Mouse (Mus musculus) T-cell, adult 2 months (primary cell): ENCODE data around the gene E130218I03Rik.

Experiments
- DNase-seq: peaks from one replicate; pipeline ENCODE4 v3.0.0; 2022; ENCODE audit warnings: low spot score

Gene E130218I03Rik

GRCm38 (mm10) chr4:134252131-134252910 is 8.9 kb downstream of the E130218I03Rik start:
- DNase-seq: no peak

DNA sequence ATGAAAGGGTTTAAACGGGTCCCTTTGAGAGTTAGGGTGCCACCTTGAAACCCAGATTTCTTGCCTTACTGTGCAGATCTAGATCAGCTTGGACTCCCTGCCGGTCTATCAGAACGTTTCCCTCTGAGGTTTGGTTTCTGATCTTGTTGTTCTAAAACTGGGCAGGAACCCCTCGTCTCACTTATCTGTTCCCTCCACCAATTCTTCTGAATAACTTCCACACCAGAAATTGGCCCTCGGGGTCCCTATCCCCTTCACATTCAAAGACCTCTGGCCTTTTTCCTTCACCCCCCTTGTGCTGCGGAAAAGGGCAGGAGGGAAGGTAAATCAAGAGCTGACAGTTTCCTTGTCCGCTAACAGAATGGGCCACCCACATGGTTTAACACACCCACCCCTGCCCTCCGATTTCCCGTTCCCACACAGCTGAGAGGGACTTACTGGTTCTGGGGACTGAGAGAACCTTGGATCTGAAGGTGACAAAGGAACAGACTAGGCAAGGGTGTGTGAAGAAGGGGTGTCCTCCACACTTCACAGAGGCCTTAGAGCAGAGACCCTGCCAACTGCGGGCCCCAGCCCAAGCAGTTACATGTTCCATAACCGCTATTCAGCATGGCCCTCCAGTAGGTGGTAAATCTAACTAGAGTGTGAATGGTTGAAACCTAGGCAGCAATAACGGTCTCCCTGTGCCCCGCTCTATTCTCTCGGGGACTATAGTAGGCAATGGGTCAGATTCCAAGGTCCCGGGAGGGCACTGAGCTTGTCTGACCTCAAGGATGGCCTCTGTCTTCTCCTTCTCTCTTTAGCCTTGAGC is 9.7 kb downstream of the E130218I03Rik start:
- DNase-seq: no peak

DNA sequence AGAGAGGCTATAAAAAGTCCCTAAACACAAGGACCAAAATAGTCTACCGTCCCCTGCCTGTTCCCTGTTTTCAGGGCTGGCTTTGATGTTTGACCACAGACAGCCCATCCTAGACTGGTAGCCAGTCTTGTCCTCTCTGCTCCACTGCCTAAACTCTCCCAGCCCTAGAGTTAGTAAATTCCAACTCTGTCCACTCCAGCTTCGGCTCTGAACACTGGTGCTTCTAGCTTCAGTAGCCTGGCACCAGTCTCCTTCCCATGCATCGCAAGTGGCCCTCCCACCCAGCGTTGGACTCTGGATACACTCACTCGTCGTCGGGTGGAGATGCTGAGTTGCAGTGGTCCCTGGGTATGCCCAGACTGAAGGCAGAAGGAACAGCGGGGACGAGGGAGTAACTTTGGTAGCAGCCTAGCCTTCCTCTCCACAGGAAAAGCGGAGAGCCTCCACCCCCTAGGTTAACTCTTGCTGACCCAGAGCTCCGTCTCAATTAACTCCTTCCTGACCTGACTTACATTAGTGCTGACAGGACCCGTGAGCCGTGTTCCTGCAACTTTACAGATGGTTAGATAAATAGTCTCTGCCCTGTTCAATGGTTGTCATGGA is 10.4 kb downstream of the E130218I03Rik start, which contains the start of gene Grrp1:
Gene Grrp1 (minus strand): TSS at position 385 of the 603 bp plus-strand sequence.
- DNase-seq: no peak

DNA sequence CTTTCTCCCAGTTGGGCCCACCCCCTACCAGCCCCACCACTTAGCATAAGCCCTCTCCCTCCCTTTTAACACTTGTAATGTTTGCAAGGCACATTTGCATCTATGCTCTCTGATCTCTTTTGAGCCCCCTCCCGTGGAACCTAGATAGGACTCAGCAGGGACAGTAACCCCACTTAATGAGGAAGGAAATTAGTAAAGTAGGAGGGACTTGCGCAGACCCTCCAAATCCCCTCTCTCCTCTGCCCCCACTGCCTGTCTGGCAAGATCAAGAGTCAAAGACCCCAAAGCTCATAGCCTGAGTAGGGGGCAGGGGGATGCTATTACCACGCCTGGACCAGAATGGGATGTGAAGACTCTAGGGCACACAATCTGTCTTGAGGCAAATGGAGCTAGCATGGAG is 11.4 kb downstream of the E130218I03Rik start:
- no peak for DNase-seq

- DNase-seq: no peak
Measured at GRCm38 (mm10) chr4:134255854-134256253, 12.4 kb downstream of the E130218I03Rik start.

- no peak for DNase-seq
Measured at GRCm38 (mm10) chr4:134256407-134257197, 13.1 kb downstream of the E130218I03Rik start.

DNA sequence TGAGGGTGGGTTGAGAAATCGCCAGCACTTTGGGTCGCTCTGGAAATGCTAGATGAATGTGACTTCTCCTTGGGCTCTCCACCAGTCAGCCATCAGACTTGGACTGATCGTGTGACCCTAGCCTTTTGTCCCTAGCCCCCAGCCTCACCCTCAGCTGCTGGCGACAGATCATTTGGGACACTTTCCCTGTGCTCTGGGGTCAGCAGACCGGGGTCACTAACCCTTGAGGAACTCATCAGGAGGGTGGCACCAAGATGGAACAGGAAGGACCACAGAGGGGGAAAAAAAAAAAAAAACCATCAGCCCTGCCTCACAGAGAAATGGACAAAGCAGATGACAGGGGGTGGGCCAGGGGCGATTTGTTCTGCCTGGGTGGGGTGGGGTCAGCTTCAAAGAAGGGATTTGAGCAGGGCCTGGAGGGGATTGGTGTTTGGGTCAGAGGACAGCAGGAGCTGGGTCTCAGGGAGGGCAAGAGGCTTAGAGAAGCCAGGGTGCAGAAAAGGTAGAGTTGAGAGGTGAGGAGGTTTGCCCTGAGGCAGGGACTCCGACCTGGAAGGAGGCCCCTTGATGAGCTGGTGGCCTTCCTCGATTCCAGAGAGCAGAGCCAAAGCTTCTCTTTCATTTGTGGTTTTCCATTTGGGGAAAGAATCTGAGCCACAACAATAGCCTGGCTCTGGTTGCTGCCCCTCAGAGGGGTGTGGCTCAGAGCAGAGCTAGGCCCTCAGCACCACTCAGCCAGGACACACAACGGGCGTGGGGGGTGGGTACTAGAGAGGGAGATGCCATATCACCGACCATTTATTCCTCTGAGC is 13.9 kb downstream of the E130218I03Rik start:
- DNase-seq: no peak

DNA sequence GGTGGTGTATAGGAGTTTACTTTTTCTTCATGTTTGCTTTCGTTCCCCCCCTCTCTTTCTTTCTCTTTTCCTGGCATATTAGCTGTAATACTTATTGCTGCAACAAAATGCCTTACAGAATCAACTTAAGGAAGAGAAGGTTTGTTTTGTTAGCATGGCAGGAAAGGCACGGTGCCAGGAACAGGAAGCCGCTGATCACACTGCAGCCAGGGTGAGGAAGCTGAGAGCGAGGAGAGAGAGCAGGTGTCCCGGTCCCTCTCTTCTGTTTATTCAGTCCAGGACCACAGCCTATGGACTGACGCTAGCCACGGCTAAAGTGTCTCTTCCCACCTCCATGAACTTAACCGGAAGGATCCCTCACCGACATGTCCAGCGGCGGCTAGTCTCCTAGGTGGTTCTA is 14.9 kb downstream of the E130218I03Rik start:
- DNase-seq: no peak

- DNase-seq: peak; percentile 25
Measured at GRCm38 (mm10) chr4:134263191-134263590, 19.7 kb downstream of the E130218I03Rik start.

GRCm38 (mm10) chr4:134265860-134266585 is 22.6 kb downstream of the E130218I03Rik start:
- DNase-seq: no peak

DNA sequence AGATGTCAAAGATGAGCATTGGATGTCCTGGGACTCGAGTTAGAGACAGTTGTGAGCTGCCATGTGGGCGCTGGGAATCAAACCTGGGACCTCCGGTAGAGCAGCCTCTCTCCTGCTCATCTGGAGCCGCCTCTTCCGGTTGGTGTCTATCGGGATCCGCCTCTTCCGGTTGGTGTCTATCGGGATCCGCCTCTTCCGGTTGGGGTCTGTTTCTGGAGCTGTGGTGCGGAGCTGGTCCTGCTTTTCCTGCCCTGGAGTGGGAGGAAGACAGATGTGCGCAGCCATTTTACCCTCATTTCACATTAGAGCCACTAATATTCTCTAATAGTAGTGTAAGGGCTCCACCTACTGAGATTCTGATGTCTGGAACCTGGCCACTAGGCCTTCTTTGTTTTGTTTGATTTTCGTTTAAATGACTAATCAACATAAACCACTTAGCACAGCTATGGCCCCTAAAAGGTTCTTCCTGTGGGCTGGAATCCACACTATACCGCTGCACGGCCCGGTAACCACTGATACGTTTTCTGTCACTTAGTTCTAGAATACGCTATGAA is 24.7 kb downstream of the E130218I03Rik start:
- DNase-seq: no peak

- peak; percentile 24 for DNase-seq
Measured at GRCm38 (mm10) chr4:134269622-134270021, 26.2 kb downstream of the E130218I03Rik start.

- no peak for DNase-seq
Measured at GRCm38 (mm10) chr4:134271979-134272378, 28.5 kb downstream of the E130218I03Rik start.

DNA sequence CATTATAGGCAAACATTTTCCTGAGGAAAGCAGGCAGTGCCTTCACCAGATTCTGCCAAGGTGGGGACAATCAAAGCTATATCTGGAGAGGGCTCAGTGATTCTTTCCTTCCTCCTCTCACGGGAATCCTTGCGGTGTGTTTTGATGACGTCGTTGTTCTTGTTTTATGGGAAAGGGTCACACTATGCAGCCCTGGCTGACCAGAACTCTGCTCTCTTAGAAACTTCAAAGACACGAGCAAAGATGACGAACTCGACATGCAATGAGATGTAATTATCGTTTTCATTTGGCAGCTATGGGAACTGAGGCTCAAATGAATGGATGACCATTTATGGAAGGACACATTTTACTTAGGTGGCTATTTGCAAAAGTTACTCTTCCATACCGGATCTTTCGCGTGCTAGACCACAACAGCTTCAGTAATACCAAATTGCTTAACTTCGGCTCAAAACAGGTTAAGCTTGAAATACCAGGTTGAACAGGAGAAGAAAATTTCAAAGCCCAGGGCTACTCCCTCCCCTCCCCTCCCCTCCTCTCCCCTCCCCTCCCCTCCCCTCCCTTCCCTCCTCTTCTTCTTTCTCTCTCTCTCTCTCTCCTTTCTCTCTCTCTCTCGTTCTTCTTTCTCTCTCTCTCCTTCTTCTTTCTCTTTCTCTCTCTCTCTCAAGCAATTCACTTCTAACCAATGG is 29.4 kb downstream of the E130218I03Rik start:
- no peak for DNase-seq

DNA sequence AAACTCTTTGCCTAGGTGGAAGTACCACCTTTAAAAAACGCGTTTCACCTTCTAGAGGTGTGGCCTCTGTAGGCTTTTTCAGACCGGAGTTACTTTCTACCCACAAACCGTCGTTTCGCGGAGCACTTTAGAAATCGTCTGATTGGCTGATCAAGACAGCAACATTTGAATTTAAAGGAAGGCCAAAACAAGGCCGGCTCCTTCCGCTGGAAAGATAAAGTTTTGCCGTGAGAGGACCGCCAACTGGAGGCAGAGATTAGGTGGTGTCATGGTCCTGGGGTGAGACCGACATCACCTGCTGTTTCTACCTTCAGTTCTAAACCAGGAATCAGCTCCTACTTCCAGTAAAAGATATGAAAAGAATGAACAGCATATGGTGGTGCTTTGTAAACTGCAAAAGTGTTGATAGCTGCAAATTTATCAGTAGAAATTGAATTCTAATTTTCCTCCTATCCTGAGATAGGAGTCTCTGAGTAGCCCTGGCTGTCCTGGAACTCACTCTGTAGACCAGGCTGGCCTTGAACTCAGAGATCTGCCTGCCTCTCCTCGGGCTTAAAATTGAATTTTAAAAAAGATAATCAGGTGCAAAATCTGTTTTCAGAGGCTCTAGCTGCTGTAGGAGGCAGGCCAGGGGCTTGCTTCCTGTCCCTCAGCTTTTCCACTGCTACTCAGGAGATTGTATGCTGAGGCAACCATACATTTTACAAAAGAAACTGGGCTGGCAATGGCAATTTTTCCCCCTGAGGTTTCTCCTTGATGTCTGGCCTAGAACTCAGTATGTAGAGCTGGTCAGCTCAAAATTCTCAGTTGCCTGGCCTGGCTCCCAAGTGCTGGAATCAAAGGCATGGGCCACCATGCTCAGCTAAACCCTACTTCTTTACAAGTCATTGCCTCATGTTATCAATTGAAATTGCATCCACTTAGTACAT is 30.2 kb downstream of the E130218I03Rik start:
- peak; percentile 82 for DNase-seq

DNA sequence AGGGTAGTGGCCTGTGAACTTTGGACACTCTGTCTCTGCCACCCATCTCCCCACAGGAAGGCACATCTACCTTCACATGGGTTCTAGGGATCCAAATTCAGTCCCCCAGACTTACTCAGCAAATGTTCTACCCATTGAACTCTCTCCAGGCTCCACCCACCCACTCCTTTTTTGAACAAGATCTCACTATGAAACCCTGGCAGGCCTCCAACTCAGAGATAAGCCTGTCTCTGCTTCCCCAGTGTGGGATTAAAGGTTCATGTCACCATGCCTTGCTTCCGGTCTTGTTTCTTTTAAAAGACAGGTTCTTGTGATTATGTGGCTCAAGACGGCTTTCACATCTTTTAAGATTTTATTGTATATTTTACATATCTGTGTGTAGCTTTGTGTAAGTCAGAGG is 41.5 kb downstream of the E130218I03Rik start:
- DNase-seq: no peak

DNA sequence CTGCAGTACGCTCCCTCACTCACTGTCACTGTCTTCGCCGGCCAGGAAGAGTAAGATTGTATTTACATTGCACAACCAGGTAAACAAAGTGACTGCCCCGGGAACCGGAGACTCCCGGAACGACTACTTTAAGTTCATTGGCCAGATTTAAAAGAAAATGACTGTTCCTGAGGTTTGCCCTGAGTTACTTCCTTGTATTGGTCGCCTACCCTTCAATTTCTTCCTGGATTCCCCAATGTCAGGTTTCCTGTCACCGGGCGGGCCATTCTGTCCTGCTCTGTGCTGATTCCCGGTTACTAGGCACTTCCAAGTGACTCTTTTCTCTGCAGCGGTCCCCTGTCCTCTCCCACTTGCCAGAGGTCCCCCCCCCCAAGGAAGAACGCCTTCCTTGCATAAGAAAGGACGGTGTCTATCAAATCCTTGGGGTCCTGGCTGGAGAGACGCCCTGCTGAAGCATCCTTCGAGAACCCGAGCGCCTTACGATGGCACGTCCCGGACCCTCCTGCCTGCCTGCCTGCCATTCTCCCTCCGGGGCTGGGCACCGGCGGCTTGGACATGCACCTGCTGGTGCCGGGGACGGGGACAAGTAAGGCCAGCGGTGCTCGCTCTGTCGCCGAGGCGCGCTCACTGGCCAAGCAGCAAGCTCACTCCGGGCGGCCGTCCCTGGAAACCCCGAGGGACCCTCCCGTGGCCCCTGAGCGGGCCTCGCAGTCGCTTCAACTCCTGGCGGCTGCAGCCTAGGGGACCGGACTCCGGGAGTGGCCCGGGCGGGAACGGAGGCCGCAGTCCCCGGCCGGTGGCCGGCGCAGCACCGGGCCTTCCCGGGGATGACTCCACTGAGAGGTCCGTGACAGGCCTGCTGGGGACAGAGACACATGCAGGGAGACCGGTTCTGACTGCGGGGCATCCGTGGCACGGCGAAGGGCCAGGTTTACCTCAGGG is 43.0 kb downstream of the E130218I03Rik start:
- peak; percentile 10 for DNase-seq
